Mouse (Mus musculus) heart, postnatal 36 days (tissue): ENCODE measurements around the gene Sync. TPM values are rescaled to one million over a fixed set of nuclear protein-coding genes. Genes with fewer than 3 reads are reported as not detected.

ENCODE experiments used
- DNase-seq, 2 experiments: peaks; one replicate each; pipeline ENCODE4 v3.0.0; 2021 to 2022
- intact Hi-C: fragments of 180-260 bp; cut with DNase I; formaldehyde crosslinking; loops from one replicate; pipeline ENCODE4 v1.15.1; 2025
- microRNA-seq, 2 experiments: library from miRNA; unstranded; fragments of <30 nt; microRNA quantifications; one replicate each; pipeline ENCODE4 v1.2.0; 2021; ENCODE audit warnings: borderline number of aligned reads in 2 of 2
- total RNA-seq, 2 experiments: library from RNA; stranded (reverse); gene quantifications; 2 replicates each; pipeline ENCODE4 v1.2.3; 2021

The Sync gene
- total RNA-seq, 2 experiments from 2014 or later: 15.8 to 17.1 TPM

- intact Hi-C loops: loop anchor here (2.0 to 5.0 kb wide), 2 partner anchors 26 to 56 kb away; no protein-coding TSS in a partner anchor
Observed at GRCm38 (mm10) chr4:129351111-129351510, 63.7 kb downstream of the Sync start.

DNA sequence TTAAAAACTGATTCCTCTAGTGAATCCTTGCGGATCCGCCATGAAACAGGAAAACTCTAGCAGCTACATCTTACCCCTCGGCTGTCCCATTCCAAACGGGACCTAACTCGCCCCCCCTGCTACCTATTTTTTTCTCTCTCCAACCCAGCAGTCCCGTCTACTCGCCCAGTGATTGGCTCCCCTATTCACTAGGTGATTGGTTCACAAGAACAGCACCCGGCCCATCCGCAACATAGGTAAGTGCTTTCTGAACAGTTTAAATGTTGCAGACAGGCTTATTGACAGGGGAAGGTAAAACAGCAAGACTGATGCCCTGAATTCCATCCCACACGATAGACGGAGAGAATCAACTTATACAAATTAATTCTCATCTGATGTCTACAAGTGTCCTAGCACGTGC, 65.8 kb downstream of the Sync start:
- intact Hi-C loops: loop anchor here (5.0 kb wide), 1 partner anchor 54 kb away; no protein-coding TSS in a partner anchor
- no peak for DNase-seq

More at GRCm38 (mm10) chr4:129351111-129351510, 63.7 kb downstream of the Sync start:
- no peak for DNase-seq

DNA sequence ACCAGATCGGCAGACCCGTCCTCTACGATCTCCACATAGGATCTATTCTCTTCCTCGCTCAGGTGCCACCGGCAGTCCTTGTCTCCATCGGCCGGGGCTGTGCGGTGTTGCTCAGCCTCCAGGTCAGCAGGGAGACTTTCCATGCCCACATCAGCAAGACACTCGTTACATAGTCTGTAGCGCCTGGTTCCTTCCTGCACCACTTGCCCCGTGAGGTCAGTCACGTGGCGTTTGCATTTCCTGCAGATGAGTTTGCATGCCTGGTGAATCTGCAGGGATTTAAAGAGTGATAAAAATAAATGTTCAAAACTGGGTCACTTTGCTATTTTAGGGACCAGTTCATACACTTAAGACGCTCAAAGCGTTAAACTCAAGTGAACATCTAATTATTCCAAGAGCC, 66.8 kb downstream of the Sync start:
- intact Hi-C loops: loop anchor here (5.0 kb wide), 1 partner anchor 53 kb away; no protein-coding TSS in a partner anchor
- no peak for DNase-seq

GRCm38 (mm10) chr4:129357613-129358163, 70.3 kb downstream of the Sync start:
- intact Hi-C loops: no loop called here
- no peak for DNase-seq

Small RNAs within 50 kb of the gene (microRNA-seq; reads per million reads assigned to microRNA genes)
- gene Gm22994: 0 reads per million in 2 experiments

Other genes with a start within 250 kb of the Sync start
- gene Rnf19b, start 229.3 kb upstream of the Sync start, total RNA-seq: 10 to 100 TPM; 24.3 to 27.2 TPM
- not detected for gene Tmem54, start 182.1 kb upstream of the Sync start, total RNA-seq
- not detected for gene Hpca, start 165.6 kb upstream of the Sync start, total RNA-seq
- gene Fndc5, start 150.6 kb upstream of the Sync start, total RNA-seq: 100 to 1,000 TPM; 324 to 341 TPM
- gene S100pbp, start 97.9 kb upstream of the Sync start, total RNA-seq: 10 to 100 TPM; 11.3 to 15.7 TPM
- 10 to 100 TPM; 26.3 to 31.0 TPM for gene Yars, start 97.9 kb upstream of the Sync start, total RNA-seq
- 1 to 10 TPM; 3.5 to 3.6 TPM for gene C77080, start 26.2 kb upstream of the Sync start, total RNA-seq
- 10 to 100 TPM; 70.5 to 80.8 TPM for gene Rbbp4, start 47.8 kb downstream of the Sync start, total RNA-seq
- 10 to 100 TPM; 22.9 to 27.1 TPM for gene Zbtb8os, start 48.1 kb downstream of the Sync start, total RNA-seq
- 1 to 10 TPM; 3.3 to 4.1 TPM for gene Zbtb8a, start 90.5 kb downstream of the Sync start, total RNA-seq
- gene Zbtb8b, start 153.2 kb downstream of the Sync start, total RNA-seq: not detected
- gene Bsdc1, start 174.0 kb downstream of the Sync start, total RNA-seq: 10 to 100 TPM; 50.3 to 53.8 TPM
- gene Tssk3, start 203.4 kb downstream of the Sync start, total RNA-seq: not detected
- gene Fam229a, start 203.6 kb downstream of the Sync start, total RNA-seq: not detected
- 1 to 10 TPM; 4.4 to 5.7 TPM for gene Marcksl1, start 226.0 kb downstream of the Sync start, total RNA-seq